Mouse (Mus musculus) brain, embryonic 14.5 days (tissue): Measurements from ENCODE around the gene Nmur2.

Experiments
- CTCF ChIP-seq: fragments of 200-500 bp; IDR thresholded peaks from 2 replicates; pipeline ENCODE4 v1.5.1; 2012; ENCODE audit warnings: inconsistent platforms, mild to moderate bottlenecking, moderate library complexity, borderline replicate concordance; ENCODE audit not compliant: insufficient read depth, insufficient read length; ENCODE audit errors: extremely low read depth
- POLR2A ChIP-seq: fragments of 200-500 bp; IDR thresholded peaks from 2 replicates; pipeline ENCODE4 v1.6.1; 2012; ENCODE audit warnings: mild to moderate bottlenecking, inconsistent platforms, borderline replicate concordance; ENCODE audit not compliant: poor library complexity, insufficient read depth, insufficient read length, severe bottlenecking; ENCODE audit errors: extremely low read depth

- TF ChIP-seq CTCF (no peak), POLR2A (no peak)
Observed at GRCm38 (mm10) chr11:56089127-56089689, 48.4 kb upstream of the Nmur2 start.
